Mouse (Mus musculus): ENCODE results near the gene Rps17. TPM values are rescaled to one million over a fixed set of nuclear protein-coding genes. Genes with fewer than 3 reads are reported as not detected.

Gene Rps17
- polyA plus RNA-seq, 1 experiment from 2014 or later = 703 TPM

DNA sequence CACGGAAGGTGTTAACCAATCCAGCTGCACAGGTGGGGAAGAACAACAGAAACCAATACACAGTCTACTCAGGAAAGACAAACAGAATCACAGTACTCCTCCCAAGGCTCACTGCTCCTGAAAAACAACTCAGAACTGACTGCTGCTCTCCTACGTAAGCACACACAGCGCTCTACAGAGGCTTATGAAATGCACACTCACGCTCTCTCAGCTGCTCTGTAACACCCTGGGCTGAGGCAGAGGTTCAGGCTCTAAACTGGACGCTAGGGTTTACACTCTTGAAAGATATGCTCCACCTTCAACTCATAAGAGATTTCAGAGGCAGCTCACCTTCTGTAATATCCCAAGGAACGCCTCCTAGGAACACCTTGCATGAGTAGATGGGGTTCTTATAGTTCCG is 11.9 kb upstream of the Rps17 start:
- WGBS = 75% methylated on average over 7 of the region's 7 CpGs
- H3K4me1 ChIP-seq (replicated peaks; ENCODE audit: control insufficient read depth, insufficient read depth, low read length) = no peaks in the 10 kb centered on the region
- no peak overlapping the region for H3K4me3 ChIP-seq (ENCODE audit: low read depth, low read length)
- no peak for ATAC-seq
- H3K4me2 ChIP-seq (replicated peaks; ENCODE audit: low read depth) = no peak overlapping the region
- no peaks in the 10 kb centered on the region for H3K36me3 ChIP-seq (ENCODE audit: control insufficient read depth, insufficient read depth)
- no peak for TF ChIP-seq CTCF (IDR thresholded peaks at IDR 0.05; ENCODE audit: low read depth)
- H3K27me3 ChIP-seq (replicated peaks; ENCODE audit: control insufficient read depth, insufficient read depth, low read length) = no peaks in the 10 kb centered on the region; the same call in 1 of the 2 replicates
- no peak overlapping the region for H3K9ac ChIP-seq (ENCODE audit: low read depth, low read length)
- no peak overlapping the region for H3K27ac ChIP-seq (ENCODE audit: low read depth, low read length)
- no peaks in the 10 kb centered on the region for H3K9me3 ChIP-seq (ENCODE audit: control insufficient read depth)

- Histone ChIP-seq H3K4me1 (replicated peaks; ENCODE audit: control insufficient read depth, insufficient read depth, low read length) (no peaks in the 10 kb centered on the region), H3K27ac (ENCODE audit: low read depth, low read length) (no peak overlapping the region), H3K36me3 (ENCODE audit: control insufficient read depth, insufficient read depth) (no peaks in the 10 kb centered on the region), H3K9me3 (ENCODE audit: control insufficient read depth) (no peaks in the 10 kb centered on the region), H3K4me3 (ENCODE audit: low read depth, low read length) (no peak overlapping the region), H3K9ac (ENCODE audit: low read depth, low read length) (no peak overlapping the region), H3K4me2 (replicated peaks; ENCODE audit: low read depth) (no peak overlapping the region), H3K27me3 (replicated peaks; ENCODE audit: control insufficient read depth, insufficient read depth, low read length) (no peaks in the 10 kb centered on the region; the same call in 1 of the 2 replicates)
- TF ChIP-seq CTCF (IDR thresholded peaks at IDR 0.05; ENCODE audit: low read depth) = no peak
- no peak for ATAC-seq
- WGBS = 86% methylated on average over 1 of the region's 1 CpGs
Observed at GRCm38 (mm10) chr7:81356360-81356759, 11.3 kb upstream of the Rps17 start.

DNA sequence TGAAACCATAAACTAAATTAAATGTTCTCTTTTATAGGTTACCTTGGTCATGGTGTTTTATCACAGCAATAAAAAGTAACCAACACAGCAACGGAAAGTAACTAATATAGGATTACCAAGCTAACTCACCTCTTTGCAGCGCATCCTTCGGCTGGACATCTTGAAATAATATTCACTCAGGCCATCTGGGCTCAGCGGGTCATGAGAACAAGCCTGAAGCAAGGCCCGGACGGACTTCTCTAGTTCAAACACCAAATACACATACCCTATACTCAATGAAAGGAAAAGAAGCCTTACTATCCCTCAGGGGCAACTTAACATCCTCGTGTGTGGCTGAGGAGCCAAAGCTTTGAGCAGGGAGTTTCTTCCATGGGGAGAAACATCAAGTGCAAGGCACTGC is 10.7 kb upstream of the Rps17 start:
- Histone ChIP-seq H3K4me2 (replicated peaks; ENCODE audit: low read depth) (no peak overlapping the region), H3K4me3 (ENCODE audit: low read depth, low read length) (no peak overlapping the region), H3K9ac (ENCODE audit: low read depth, low read length) (no peak overlapping the region), H3K4me1 (replicated peaks; ENCODE audit: control insufficient read depth, insufficient read depth, low read length) (no peaks in the 10 kb centered on the region), H3K9me3 (ENCODE audit: control insufficient read depth) (no peaks in the 10 kb centered on the region), H3K36me3 (ENCODE audit: control insufficient read depth, insufficient read depth) (no peaks in the 10 kb centered on the region), H3K27me3 (replicated peaks; ENCODE audit: control insufficient read depth, insufficient read depth, low read length) (no peaks in the 10 kb centered on the region; the same call in 1 of the 2 replicates), H3K27ac (ENCODE audit: low read depth, low read length) (no peak overlapping the region)
- no peak for ATAC-seq
- WGBS = 79% methylated on average over 7 of the region's 7 CpGs
- TF ChIP-seq CTCF (IDR thresholded peaks at IDR 0.05; ENCODE audit: low read depth) = no peak

GRCm38 (mm10) chr7:81351826-81352225 is 6.8 kb upstream of the Rps17 start:
- Histone ChIP-seq H3K4me2 (replicated peaks; ENCODE audit: low read depth) (no peak overlapping the region), H3K27me3 (replicated peaks; ENCODE audit: control insufficient read depth, insufficient read depth, low read length) (no peaks in the 10 kb centered on the region; the same call in 1 of the 2 replicates), H3K4me1 (replicated peaks; ENCODE audit: control insufficient read depth, insufficient read depth, low read length) (no peaks in the 10 kb centered on the region), H3K4me3 (ENCODE audit: low read depth, low read length) (no peak overlapping the region), H3K36me3 (ENCODE audit: control insufficient read depth, insufficient read depth) (no peaks in the 10 kb centered on the region), H3K9me3 (ENCODE audit: control insufficient read depth) (no peaks in the 10 kb centered on the region), H3K9ac (ENCODE audit: low read depth, low read length) (no peak overlapping the region), H3K27ac (ENCODE audit: low read depth, low read length) (no peak overlapping the region)
- WGBS = 73% methylated on average over 4 of the region's 4 CpGs
- no peak for TF ChIP-seq CTCF (IDR thresholded peaks at IDR 0.05; ENCODE audit: low read depth)
- no peak for ATAC-seq

DNA sequence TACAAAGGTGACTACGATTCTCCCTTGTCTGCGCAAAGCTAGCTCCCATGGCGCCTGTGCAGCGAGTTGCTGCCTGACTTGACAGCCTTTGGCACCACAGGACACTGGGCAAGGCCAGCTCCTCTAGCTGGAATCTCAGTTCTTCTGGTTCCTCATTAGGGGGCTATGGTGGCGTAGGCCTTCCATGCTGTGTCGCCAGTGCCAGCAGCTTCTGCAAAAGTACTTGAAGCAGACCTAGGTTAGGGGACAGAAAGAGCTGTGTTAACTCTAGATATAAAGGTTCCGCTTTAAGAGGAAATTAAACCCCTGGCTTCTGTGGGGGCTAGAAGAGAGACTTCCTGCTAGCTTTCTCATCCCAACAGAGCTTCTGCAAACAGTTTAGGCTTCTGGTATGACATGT is 3.2 kb upstream of the Rps17 start:
- H3K9ac ChIP-seq (ENCODE audit: low read depth, low read length) = no peak overlapping the region
- no peaks in the 10 kb centered on the region; the same call in 1 of the 2 replicates for H3K27me3 ChIP-seq (replicated peaks; ENCODE audit: control insufficient read depth, insufficient read depth, low read length)
- WGBS = 74% methylated on average over 7 of the region's 7 CpGs
- H3K4me3 ChIP-seq (ENCODE audit: low read depth, low read length) = no peak overlapping the region
- no peak for TF ChIP-seq CTCF (IDR thresholded peaks at IDR 0.05; ENCODE audit: low read depth)
- H3K4me1 ChIP-seq (replicated peaks; ENCODE audit: control insufficient read depth, insufficient read depth, low read length) = 0 out of 2 replicates have a peak, but pooled peaks cover 3% of the 10 kb centered on the region
- H3K9me3 ChIP-seq (ENCODE audit: control insufficient read depth) = no peaks in the 10 kb centered on the region
- H3K36me3 ChIP-seq (ENCODE audit: control insufficient read depth, insufficient read depth) = no peaks in the 10 kb centered on the region
- no peak for ATAC-seq
- H3K4me2 ChIP-seq (replicated peaks; ENCODE audit: low read depth) = no peak overlapping the region
- H3K27ac ChIP-seq (ENCODE audit: low read depth, low read length) = no peak overlapping the region

DNA sequence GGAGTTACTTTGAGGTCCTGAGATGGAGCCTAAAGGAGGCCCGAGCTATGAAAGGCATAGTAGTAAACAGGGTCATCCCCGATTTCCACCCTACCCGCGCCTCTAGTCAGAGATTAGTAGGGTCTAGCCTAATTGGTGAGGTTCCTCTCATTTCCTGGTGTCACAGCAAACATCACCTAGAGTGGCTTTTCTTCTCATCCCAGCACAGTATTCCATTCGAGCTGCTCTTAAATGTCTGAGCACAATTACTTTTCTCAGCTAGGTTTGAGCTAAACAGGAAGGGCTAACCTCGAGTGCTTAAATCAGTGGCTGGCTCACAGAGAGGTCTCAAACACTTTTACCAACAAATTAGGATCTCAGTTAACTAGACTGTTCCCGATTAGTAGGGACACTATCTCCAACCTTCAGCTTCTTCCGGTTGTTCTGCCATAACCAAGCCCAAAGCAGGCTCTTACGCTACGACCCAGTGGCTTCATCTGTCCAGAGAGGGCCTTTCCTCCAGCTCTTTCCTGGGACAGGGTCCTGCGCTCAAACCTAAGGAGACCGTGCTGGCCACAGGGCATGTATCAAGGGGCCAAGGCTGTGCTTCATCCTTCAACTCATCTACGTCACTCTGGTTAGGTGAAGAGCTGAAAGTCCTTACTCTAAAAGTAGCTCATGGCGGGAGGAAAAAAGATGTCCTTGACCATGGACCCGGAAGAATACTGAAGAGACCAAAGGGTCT is 555 bp upstream of the Rps17 start:
- ATAC-seq = peak; percentile 29
- H3K9ac ChIP-seq (ENCODE audit: low read depth, low read length) = peak overlapping the region; percentile 45; the same call in 1 of the 2 replicates
- TF ChIP-seq CTCF (IDR thresholded peaks at IDR 0.05; ENCODE audit: low read depth) = no peak
- H3K4me1 ChIP-seq (replicated peaks; ENCODE audit: control insufficient read depth, insufficient read depth, low read length) = 0 out of 2 replicates have a peak, but pooled peaks cover 4% of the 10 kb centered on the region
- 62% methylated on average over 15 of the region's 15 CpGs for WGBS
- H3K9me3 ChIP-seq (ENCODE audit: control insufficient read depth) = no peaks in the 10 kb centered on the region
- no peaks in the 10 kb centered on the region for H3K27me3 ChIP-seq (replicated peaks; ENCODE audit: control insufficient read depth, insufficient read depth, low read length)
- peak overlapping the region; percentile 75 for H3K4me2 ChIP-seq (replicated peaks; ENCODE audit: low read depth)
- H3K4me3 ChIP-seq (ENCODE audit: low read depth, low read length) = peak overlapping the region; percentile 75
- H3K36me3 ChIP-seq (ENCODE audit: control insufficient read depth, insufficient read depth) = peaks cover 16% of the 10 kb centered on the region; the same call in 1 of the 2 replicates
- H3K27ac ChIP-seq (ENCODE audit: low read depth, low read length) = no peak overlapping the region

All from intestine, postnatal 0 days (tissue).